Mouse (Mus musculus): ENCODE data around the gene Saysd1. TPM values are rescaled to one million over a fixed set of nuclear protein-coding genes. Genes with fewer than 3 reads are reported as not detected.

Saysd1 gene
- polyA plus RNA-seq, 1 experiment from 2014 or later: 13.1 TPM

DNA sequence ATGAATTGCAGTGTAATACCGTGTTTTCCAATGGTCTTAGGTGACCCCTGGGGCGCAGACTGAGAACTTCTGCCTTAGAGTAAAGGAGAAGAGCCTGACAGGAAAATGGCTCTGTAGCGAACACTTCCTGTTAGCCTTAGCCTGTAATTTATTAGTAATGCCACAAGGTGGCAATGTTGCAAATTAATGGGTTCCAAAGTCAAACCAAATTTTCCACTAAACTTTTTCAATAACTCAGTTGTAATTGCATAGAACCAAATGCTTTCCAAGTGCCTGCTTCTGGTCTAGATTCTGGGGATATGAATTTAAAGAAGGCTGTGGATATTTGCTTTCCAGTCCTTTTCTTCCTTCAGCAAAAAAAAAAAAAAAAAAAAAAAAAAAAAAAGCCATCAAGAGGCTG, 26.1 kb downstream of the Saysd1 start:
- no peak for ATAC-seq (replicated peaks; ENCODE audit: low FRiP score, low TSS enrichment, low read depth)
- H3K9me3 ChIP-seq (ENCODE audit: control insufficient read depth, low read length): no peaks in the 10 kb centered on the region
- H3K27me3 ChIP-seq (replicated peaks; ENCODE audit: control insufficient read depth, insufficient read depth, low read length): no peaks in the 10 kb centered on the region
- 77% methylated on average over 3 of the region's 3 CpGs for WGBS
- H3K9ac ChIP-seq (ENCODE audit: low read length): no peak overlapping the region
- H3K4me3 ChIP-seq (ENCODE audit: low read depth, low read length): no peak overlapping the region
- no peak overlapping the region for H3K4me2 ChIP-seq (ENCODE audit: low read length)
- no peak for DNase-seq (ENCODE audit: low spot score)
- no peaks in the 10 kb centered on the region for H3K4me1 ChIP-seq (replicated peaks; ENCODE audit: control insufficient read depth, insufficient read depth, low read length)
- H3K27ac ChIP-seq (ENCODE audit: low read depth): no peak overlapping the region
- H3K36me3 ChIP-seq (ENCODE audit: control insufficient read depth, insufficient read depth, low read length): no peaks in the 10 kb centered on the region

DNA sequence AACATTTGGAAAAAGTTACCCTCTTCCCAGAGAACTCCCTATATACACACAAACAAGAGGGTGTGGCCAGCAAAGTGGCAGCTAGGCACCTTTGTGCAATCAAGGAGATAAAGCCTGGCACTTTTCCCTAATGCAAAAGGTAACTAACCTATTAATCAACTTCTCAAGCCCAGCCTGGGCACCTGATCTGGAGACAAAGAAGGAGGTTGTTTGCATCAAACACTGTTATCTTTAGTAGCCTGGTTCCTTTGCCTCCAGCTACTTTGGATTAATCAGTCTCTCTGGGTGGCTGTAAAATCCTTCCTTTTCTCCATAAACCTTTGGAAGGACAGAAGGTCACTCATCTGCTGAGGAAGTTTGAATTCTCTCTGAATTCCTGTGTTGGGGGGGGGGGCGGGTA, 27.4 kb downstream of the Saysd1 start:
- H3K27ac ChIP-seq (ENCODE audit: low read depth): no peak overlapping the region
- 50% methylated on average over 1 of the region's 1 CpGs for WGBS
- ATAC-seq (replicated peaks; ENCODE audit: low FRiP score, low TSS enrichment, low read depth): no peak
- H3K9me3 ChIP-seq (ENCODE audit: control insufficient read depth, low read length): no peaks in the 10 kb centered on the region
- no peaks in the 10 kb centered on the region for H3K36me3 ChIP-seq (ENCODE audit: control insufficient read depth, insufficient read depth, low read length)
- no peaks in the 10 kb centered on the region for H3K4me1 ChIP-seq (replicated peaks; ENCODE audit: control insufficient read depth, insufficient read depth, low read length)
- H3K9ac ChIP-seq (ENCODE audit: low read length): no peak overlapping the region
- no peak overlapping the region for H3K4me2 ChIP-seq (ENCODE audit: low read length)
- no peak for DNase-seq (ENCODE audit: low spot score)
- H3K4me3 ChIP-seq (ENCODE audit: low read depth, low read length): no peak overlapping the region
- no peaks in the 10 kb centered on the region for H3K27me3 ChIP-seq (replicated peaks; ENCODE audit: control insufficient read depth, insufficient read depth, low read length)

DNA sequence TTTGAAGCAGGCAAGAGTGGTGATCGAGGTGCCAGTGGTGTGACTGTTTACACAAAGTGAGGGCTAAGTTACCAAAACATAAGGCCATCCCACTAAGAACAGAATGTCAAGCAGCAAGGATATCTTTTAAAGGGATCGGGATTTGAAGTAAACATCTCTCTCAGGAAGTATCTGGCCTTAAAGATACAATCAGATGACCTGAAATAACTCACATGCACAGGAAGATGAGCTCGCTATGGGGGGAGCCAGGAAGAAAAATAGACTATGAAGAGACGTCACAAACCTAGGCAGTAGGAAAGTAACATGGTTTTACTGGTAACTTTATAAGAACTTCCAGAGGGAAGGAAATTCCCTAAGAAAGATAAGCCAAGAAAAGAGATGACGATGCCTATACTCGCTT, 32.1 kb downstream of the Saysd1 start:
- no peaks in the 10 kb centered on the region for H3K4me1 ChIP-seq (replicated peaks; ENCODE audit: control insufficient read depth, insufficient read depth, low read length)
- no peaks in the 10 kb centered on the region for H3K27me3 ChIP-seq (replicated peaks; ENCODE audit: control insufficient read depth, insufficient read depth, low read length)
- DNase-seq (ENCODE audit: low spot score) (no peak), ATAC-seq (replicated peaks; ENCODE audit: low FRiP score, low TSS enrichment, low read depth) (no peak)
- no peak overlapping the region for H3K4me3 ChIP-seq (ENCODE audit: low read depth, low read length)
- no peaks in the 10 kb centered on the region for H3K9me3 ChIP-seq (ENCODE audit: control insufficient read depth, low read length)
- no peak overlapping the region for H3K9ac ChIP-seq (ENCODE audit: low read length)
- H3K4me2 ChIP-seq (ENCODE audit: low read length): no peak overlapping the region
- H3K36me3 ChIP-seq (ENCODE audit: control insufficient read depth, insufficient read depth, low read length): no peaks in the 10 kb centered on the region
- H3K27ac ChIP-seq (ENCODE audit: low read depth): no peak overlapping the region
- WGBS: 46% methylated on average over 6 of the region's 6 CpGs

DNA sequence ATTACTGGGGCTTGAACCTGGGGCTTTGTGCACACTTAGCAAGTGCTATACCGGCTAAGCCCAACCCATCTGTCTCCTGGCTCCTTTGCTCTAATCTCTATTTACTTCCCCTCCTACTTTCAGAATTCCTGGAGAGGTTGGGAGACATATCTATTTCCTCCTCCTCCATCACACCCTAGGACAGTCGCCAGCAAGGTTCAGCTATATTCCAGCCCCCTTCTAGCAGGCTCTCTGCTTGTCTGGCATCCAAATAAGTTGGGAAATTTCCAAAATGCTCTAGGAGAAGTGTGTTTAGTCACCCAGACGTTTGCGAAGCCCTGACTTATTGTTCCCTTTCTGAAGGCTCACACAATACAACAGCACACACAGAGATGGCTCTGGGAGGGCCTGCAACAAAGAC, 35.1 kb downstream of the Saysd1 start:
- DNase-seq (ENCODE audit: low spot score) (no peak), ATAC-seq (replicated peaks; ENCODE audit: low FRiP score, low TSS enrichment, low read depth) (no peak)
- 41% methylated on average over 4 of the region's 4 CpGs for WGBS
- no peak overlapping the region for H3K9ac ChIP-seq (ENCODE audit: low read length)
- H3K27me3 ChIP-seq (replicated peaks; ENCODE audit: control insufficient read depth, insufficient read depth, low read length): no peaks in the 10 kb centered on the region
- H3K9me3 ChIP-seq (ENCODE audit: control insufficient read depth, low read length): no peaks in the 10 kb centered on the region
- no peaks in the 10 kb centered on the region for H3K4me1 ChIP-seq (replicated peaks; ENCODE audit: control insufficient read depth, insufficient read depth, low read length)
- no peaks in the 10 kb centered on the region for H3K36me3 ChIP-seq (ENCODE audit: control insufficient read depth, insufficient read depth, low read length)
- H3K4me2 ChIP-seq (ENCODE audit: low read length): no peak overlapping the region
- no peak overlapping the region for H3K4me3 ChIP-seq (ENCODE audit: low read depth, low read length)
- H3K27ac ChIP-seq (ENCODE audit: low read depth): no peak overlapping the region

DNA sequence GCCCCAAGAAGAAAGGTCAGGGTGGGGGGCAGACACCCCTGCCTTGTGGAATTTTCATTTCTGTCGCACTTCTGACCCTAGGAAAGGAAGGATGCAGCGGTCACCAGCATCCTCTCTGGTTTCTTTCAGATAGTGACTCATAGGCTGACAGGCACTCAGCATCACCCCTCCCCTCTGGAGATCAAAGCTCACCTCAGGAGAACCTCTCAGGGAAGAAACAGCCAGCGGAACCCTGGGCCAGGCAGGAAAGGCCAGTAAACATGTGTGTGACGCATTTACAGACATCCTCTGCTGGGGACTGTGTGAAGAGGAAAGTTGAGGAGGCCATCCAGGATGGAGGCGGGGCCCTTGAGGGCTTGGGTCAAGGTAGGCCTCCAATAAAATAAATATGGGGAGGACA, 40.3 kb downstream of the Saysd1 start:
- H3K4me2 ChIP-seq (ENCODE audit: low read length): no peak overlapping the region
- DNase-seq (ENCODE audit: low spot score) (no peak), ATAC-seq (replicated peaks; ENCODE audit: low FRiP score, low TSS enrichment, low read depth) (no peak)
- no peak overlapping the region for H3K27ac ChIP-seq (ENCODE audit: low read depth)
- no peaks in the 10 kb centered on the region for H3K27me3 ChIP-seq (replicated peaks; ENCODE audit: control insufficient read depth, insufficient read depth, low read length)
- H3K4me3 ChIP-seq (ENCODE audit: low read depth, low read length): no peak overlapping the region
- no peaks in the 10 kb centered on the region for H3K9me3 ChIP-seq (ENCODE audit: control insufficient read depth, low read length)
- H3K9ac ChIP-seq (ENCODE audit: low read length): no peak overlapping the region
- H3K4me1 ChIP-seq (replicated peaks; ENCODE audit: control insufficient read depth, insufficient read depth, low read length): no peaks in the 10 kb centered on the region
- H3K36me3 ChIP-seq (ENCODE audit: control insufficient read depth, insufficient read depth, low read length): no peaks in the 10 kb centered on the region
- 25% methylated on average over 5 of the region's 5 CpGs for WGBS

DNA sequence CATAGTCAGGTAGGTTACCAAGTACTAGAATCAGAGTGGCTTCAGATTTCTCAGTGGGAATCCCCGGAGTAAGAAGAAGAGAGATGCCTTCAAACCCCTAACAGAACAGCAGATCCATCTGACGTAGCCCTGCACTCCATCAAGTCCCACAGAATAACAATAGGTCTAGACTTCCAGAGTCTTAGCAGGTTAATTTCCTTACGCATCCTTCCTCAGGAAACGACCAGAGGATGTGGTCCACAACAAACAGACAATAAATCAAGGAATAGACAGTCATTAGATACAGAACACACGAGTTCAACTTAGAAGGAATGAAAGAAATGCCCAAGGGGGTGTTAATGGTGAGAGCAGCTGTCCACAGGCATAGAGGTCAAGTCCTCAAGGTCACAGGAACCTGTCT, 43.4 kb downstream of the Saysd1 start:
- H3K9ac ChIP-seq (ENCODE audit: low read length): no peak overlapping the region
- H3K9me3 ChIP-seq (ENCODE audit: control insufficient read depth, low read length): no peaks in the 10 kb centered on the region
- H3K27me3 ChIP-seq (replicated peaks; ENCODE audit: control insufficient read depth, insufficient read depth, low read length): no peaks in the 10 kb centered on the region
- H3K36me3 ChIP-seq (ENCODE audit: control insufficient read depth, insufficient read depth, low read length): no peaks in the 10 kb centered on the region
- DNase-seq (ENCODE audit: low spot score) (no peak), ATAC-seq (replicated peaks; ENCODE audit: low FRiP score, low TSS enrichment, low read depth) (no peak)
- no peaks in the 10 kb centered on the region for H3K4me1 ChIP-seq (replicated peaks; ENCODE audit: control insufficient read depth, insufficient read depth, low read length)
- H3K4me2 ChIP-seq (ENCODE audit: low read length): no peak overlapping the region
- no peak overlapping the region for H3K27ac ChIP-seq (ENCODE audit: low read depth)
- H3K4me3 ChIP-seq (ENCODE audit: low read depth, low read length): no peak overlapping the region
- 17% methylated on average over 5 of the region's 5 CpGs for WGBS

DNA sequence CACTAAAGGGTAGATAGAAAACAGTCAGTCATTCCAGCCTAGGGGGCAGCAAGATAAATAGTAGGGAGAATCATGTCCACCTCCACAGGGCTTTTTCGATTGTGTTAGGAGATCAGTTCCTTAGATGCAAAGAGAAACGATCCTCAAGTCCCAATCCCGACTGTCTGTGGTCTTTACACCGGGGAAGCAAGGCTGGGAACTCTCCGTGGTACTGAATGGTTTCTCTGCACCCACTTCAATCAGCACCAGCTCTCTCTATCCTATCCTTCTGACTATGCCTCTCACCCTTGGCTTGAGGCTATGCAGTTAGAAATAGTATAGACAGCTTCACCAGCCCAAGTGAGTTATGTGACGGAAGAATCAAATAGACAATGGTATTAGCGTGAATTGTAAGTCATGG, 44.8 kb downstream of the Saysd1 start:
- peak; percentile 79 for DNase-seq (ENCODE audit: low spot score)

DNA sequence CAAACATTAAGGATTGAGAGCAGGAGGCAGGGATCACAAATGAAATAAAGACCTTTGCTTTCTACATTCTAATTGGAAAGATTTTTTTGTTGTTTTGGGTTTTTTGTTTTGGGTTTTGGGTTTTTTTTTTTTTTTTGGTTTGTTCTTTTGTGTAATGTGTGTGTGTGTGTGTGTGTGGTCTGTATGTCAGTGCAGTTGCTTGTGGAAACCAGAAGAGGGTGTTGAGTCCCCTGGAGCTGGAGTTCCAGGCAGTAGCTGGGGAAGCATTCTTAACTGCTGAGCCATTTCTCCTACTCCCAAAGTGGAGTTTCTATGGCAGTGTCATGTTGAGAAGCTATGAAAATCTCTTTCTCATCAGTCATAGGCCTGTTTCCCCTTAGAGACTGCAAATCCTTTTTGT, 54.0 kb downstream of the Saysd1 start:
- no peak overlapping the region for H3K27ac ChIP-seq (ENCODE audit: low read depth)
- no peak overlapping the region for H3K9ac ChIP-seq (ENCODE audit: low read length)
- no peak overlapping the region for H3K4me3 ChIP-seq (ENCODE audit: low read depth, low read length)
- H3K36me3 ChIP-seq (ENCODE audit: control insufficient read depth, insufficient read depth, low read length): no peaks in the 10 kb centered on the region
- no peak for ATAC-seq (replicated peaks; ENCODE audit: low FRiP score, low TSS enrichment, low read depth)
- no peaks in the 10 kb centered on the region for H3K9me3 ChIP-seq (ENCODE audit: control insufficient read depth, low read length)
- H3K27me3 ChIP-seq (replicated peaks; ENCODE audit: control insufficient read depth, insufficient read depth, low read length): no peaks in the 10 kb centered on the region
- H3K4me2 ChIP-seq (ENCODE audit: low read length): no peak overlapping the region
- peaks cover 8% of the 10 kb centered on the region; the same call in 1 of the 2 replicates for H3K4me1 ChIP-seq (replicated peaks; ENCODE audit: control insufficient read depth, insufficient read depth, low read length)
- DNase-seq (ENCODE audit: low spot score): no peak

More for the DNA sequence above, 44.8 kb downstream of the Saysd1 start:
- Histone ChIP-seq H3K36me3 (ENCODE audit: control insufficient read depth, insufficient read depth, low read length) (no peaks in the 10 kb centered on the region), H3K4me3 (ENCODE audit: low read depth, low read length) (no peak overlapping the region), H3K9ac (ENCODE audit: low read length) (no peak overlapping the region), H3K27me3 (replicated peaks; ENCODE audit: control insufficient read depth, insufficient read depth, low read length) (no peaks in the 10 kb centered on the region), H3K4me1 (replicated peaks; ENCODE audit: control insufficient read depth, insufficient read depth, low read length) (no peaks in the 10 kb centered on the region), H3K4me2 (ENCODE audit: low read length) (no peak overlapping the region), H3K9me3 (ENCODE audit: control insufficient read depth, low read length) (no peaks in the 10 kb centered on the region), H3K27ac (ENCODE audit: low read depth) (no peak overlapping the region)
- ATAC-seq (replicated peaks; ENCODE audit: low FRiP score, low TSS enrichment, low read depth): no peak
- 21% methylated on average over 7 of the region's 7 CpGs for WGBS

DNA sequence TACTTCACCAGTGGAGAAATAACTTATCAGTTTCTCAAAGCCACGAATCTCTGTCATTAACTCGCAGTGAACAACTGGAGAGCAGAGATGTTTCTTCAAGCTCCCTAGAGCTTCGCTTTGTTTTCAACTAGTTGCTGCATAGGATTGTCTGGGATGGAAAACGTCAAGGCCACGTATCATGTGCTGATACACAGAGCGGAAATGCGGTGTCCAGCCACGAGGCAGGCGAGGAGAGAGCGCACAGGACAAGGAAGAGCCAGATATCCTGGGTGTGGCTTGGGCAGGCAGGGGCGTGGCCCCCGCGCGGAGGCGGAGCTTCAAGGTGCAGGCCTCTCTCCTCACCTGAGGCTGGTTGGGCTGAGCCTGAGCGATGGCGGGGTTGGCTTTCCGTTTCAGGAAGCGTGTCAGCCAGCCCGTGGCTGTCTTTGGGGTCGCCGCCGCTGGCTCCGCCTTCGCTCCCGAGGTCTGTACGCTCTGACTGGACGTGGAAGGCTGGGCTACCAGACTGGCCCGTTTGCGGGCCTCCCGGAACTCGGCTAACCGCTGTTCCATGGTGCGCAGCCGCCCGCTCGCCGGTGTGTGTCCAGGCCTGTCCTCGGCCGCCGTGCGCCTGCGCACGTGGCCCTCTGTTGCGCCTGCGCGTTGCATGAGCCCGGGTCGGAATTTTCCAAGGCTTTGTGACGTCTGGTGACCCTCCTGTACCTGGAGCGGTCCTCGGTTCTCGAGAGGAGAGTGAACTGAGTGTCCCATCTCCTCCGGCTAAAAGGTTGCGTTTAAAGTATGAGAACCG, 55.6 kb downstream of the Saysd1 start:
- WGBS: 1% methylated on average over 55 of the region's 56 CpGs
- Histone ChIP-seq H3K36me3 (ENCODE audit: control insufficient read depth, insufficient read depth, low read length) (no peaks in the 10 kb centered on the region), H3K27me3 (replicated peaks; ENCODE audit: control insufficient read depth, insufficient read depth, low read length) (no peaks in the 10 kb centered on the region), H3K4me2 (ENCODE audit: low read length) (peak overlapping the region; percentile 86), H3K27ac (ENCODE audit: low read depth) (peak overlapping the region; percentile 97), H3K9me3 (ENCODE audit: control insufficient read depth, low read length) (no peaks in the 10 kb centered on the region), H3K4me1 (replicated peaks; ENCODE audit: control insufficient read depth, insufficient read depth, low read length) (peaks cover 8% of the 10 kb centered on the region; the same call in 1 of the 2 replicates), H3K4me3 (ENCODE audit: low read depth, low read length) (peak overlapping the region; percentile 58), H3K9ac (ENCODE audit: low read length) (peak overlapping the region; percentile 78)
- DNase-seq (ENCODE audit: low spot score) (peak; percentile 95), ATAC-seq (replicated peaks; ENCODE audit: low FRiP score, low TSS enrichment, low read depth) (peak; percentile 99)
